ENCODE assay signal across 24 mouse cellular contexts in the genomic region with DNA sequence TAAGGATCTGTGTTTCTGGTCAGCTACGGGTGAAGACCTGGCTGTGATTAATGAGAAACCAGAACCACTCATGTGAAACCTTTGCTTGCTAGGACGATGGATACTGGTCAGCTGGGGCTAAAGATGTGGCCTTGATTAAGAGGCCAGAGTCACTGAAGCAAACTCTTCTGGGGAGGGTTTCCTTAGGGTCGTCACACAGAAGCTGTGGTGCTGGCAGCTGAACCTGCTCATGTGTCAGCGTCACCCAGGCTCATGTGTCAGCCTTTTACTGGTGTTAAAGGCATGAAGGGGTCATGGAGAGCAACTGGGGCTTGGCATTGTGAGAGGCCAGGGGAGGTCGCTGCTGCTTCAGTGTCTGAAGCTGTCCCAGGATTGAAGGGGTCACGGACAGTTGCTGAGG. TPM values are rescaled to one million over a fixed set of nuclear protein-coding genes. Genes with fewer than 3 reads are reported as not detected.
A peak's percentile ranks its signal among the peaks of the same experiment; 100 is the strongest.
DNase-seq lines count a peak whose midpoint lies in the region; ATAC-seq lines count a peak whose summit lies in the region.
"Had no signal": no experiment of that assay in that cellular context is flagged by ENCODE, and none has a peak within 500 bp of the region (broad histone marks: within the 10 kb centered on the region; RNA-seq: fewer than 3 reads in every experiment).

No protein-coding gene starts in this region.

- no peaks in the 10 kb centered on the region for H3K27me3 ChIP-seq in kidney, embryonic 14.5 days (ENCODE audit: control insufficient read depth, insufficient read depth, low read length)
- H3K27me3 ChIP-seq: CH12.LX had no signal

- ATAC-seq in kidney, embryonic 14.5 days (ENCODE audit: low FRiP score, low TSS enrichment), result peak; percentile 88
- ATAC-seq: forebrain, embryonic 14.5 days; hindbrain, embryonic 16.5 days had no signal

- DNase-seq in kidney, adult 18-20 months, result peak; percentile 46
- DNase-seq in kidney, postnatal 14 days, result peak; percentile 66
- DNase-seq in heart, adult 18-20 months, result no peak
- DNase-seq in lung, postnatal 14 days, result no peak
- DNase-seq in spleen, postnatal 10 days (ENCODE audit: low spot score in 2 of 2), result no peak
- no peak for DNase-seq in neural tube, embryonic 10.5 days (ENCODE audit: extremely low spot score, low spot score)
- DNase-seq: adrenal gland, postnatal 10 days; B cell, adult 2 months; cerebellum, adult 11 months; cerebellum, adult 9-10 months; cerebellum, postnatal 36 days; gastrocnemius, postnatal 36 days; heart, postnatal 10 days; midbrain, embryonic 14.5 days; right cerebral cortex, postnatal 25 days; thymus, postnatal 25 days had no signal

- no peak overlapping the region for H3K9ac ChIP-seq in kidney, embryonic 14.5 days (ENCODE audit: low read depth, low read length)
- H3K9ac ChIP-seq: heart, embryonic 13.5 days; limb, embryonic 12.5 days; lung, embryonic 15.5 days had no signal

- H3K4me2 ChIP-seq in kidney, embryonic 14.5 days (replicated peaks; ENCODE audit: low read depth, low read length), result no peak overlapping the region
- H3K4me2 ChIP-seq: heart, embryonic 13.5 days; limb, embryonic 12.5 days; lung, embryonic 15.5 days had no signal

- 0 out of 2 replicates have a peak overlapping the region, but pooled peaks have one; percentile 17 for H3K27ac ChIP-seq in kidney, embryonic 14.5 days (ENCODE audit: low read depth, low read length)
- H3K27ac ChIP-seq: heart, embryonic 13.5 days; limb, embryonic 12.5 days; lung, embryonic 15.5 days; macrophage had no signal

- no peaks in the 10 kb centered on the region for H3K9me3 ChIP-seq in kidney, embryonic 14.5 days (ENCODE audit: control insufficient read depth, low read length)
- H3K9me3 ChIP-seq: heart, embryonic 13.5 days; limb, embryonic 12.5 days; lung, embryonic 15.5 days had no signal

- peaks cover 15% of the 10 kb centered on the region; the same call in 1 of the 2 replicates for H3K4me1 ChIP-seq in kidney, embryonic 14.5 days (ENCODE audit: control insufficient read depth, insufficient read depth, low read length)
- H3K4me1 ChIP-seq: heart, embryonic 13.5 days; limb, embryonic 12.5 days; lung, embryonic 15.5 days had no signal

- WGBS in kidney, embryonic 14.5 days, result 28% methylated on average over 6 of the region's 6 CpGs

- H3K4me3 ChIP-seq in kidney, embryonic 14.5 days (ENCODE audit: low read length), result no peak overlapping the region
- H3K4me3 ChIP-seq: heart, embryonic 13.5 days; limb, embryonic 12.5 days; lung, embryonic 15.5 days had no signal

- no peaks in the 10 kb centered on the region for H3K36me3 ChIP-seq in kidney, embryonic 14.5 days (ENCODE audit: control insufficient read depth, insufficient read depth, low read length)
- H3K36me3 ChIP-seq: heart, embryonic 13.5 days; limb, embryonic 12.5 days; lung, embryonic 15.5 days had no signal

RNA-seq across cellular contexts. Expression of a gene that starts 18.3 kb away (rescaled TPM):
- 0.16 and 0.17 TPM in 2 replicates for polyA plus RNA-seq in kidney, embryonic 14.5 days (2014; fragmentation: Nextera tagmentation; extraction: Ambion mirVana)
- 1 to 10 TPM in 1 of 2 experiments, under 1 TPM in 1; 0.62 to 1.3 TPM for total RNA-seq in heart, adult 18-20 months (2021)

RNA-seq across cellular contexts. Expression of a gene that starts 23.1 kb away (rescaled TPM):
- 9.4 and 9.9 TPM in 2 replicates for polyA plus RNA-seq in kidney, embryonic 14.5 days (2014; fragmentation: Nextera tagmentation; extraction: Ambion mirVana)
- 1 to 10 TPM; 1.3 TPM for total RNA-seq in heart, adult 18-20 months (2021)
- total RNA-seq: gastrocnemius, postnatal 36 days had no signal

RNA-seq across cellular contexts. Expression of a gene that starts 41.5 kb away (rescaled TPM):
- 2.1 and 2.4 TPM in 2 replicates for polyA plus RNA-seq in kidney, embryonic 14.5 days (2014; fragmentation: Nextera tagmentation; extraction: Ambion mirVana)
- total RNA-seq in heart, adult 18-20 months (2021), result 1 to 10 TPM; 1.6 to 5.1 TPM

RNA-seq across cellular contexts. Expression of a gene that starts 50.7 kb away (rescaled TPM):
- polyA plus RNA-seq in kidney, embryonic 14.5 days (2014; fragmentation: Nextera tagmentation; extraction: Ambion mirVana), result 7.6 and 8.5 TPM in 2 replicates
- total RNA-seq in heart, adult 18-20 months (2021), result 1 to 10 TPM; 1.9 to 4.8 TPM

Comparison
In these comparisons a context has a peak if more than half of its experiments do, and no peak if none do; other contexts are left out.
1. DNase-seq: peak in kidney, adult 18-20 months (single experiment) and kidney, postnatal 14 days (single experiment); none in heart, adult 18-20 months (0 of 2), lung, postnatal 14 days (single experiment), spleen, postnatal 10 days (0 of 2) and neural tube, embryonic 10.5 days (single experiment).